Comparison of ENCODE assay signal across 8 mouse cellular contexts in genomic region chr12:110510171-110510871, GRCm38 (mm10).
A peak's percentile ranks its signal among the peaks of the same experiment; 100 is the strongest.
DNase-seq lines count a peak whose midpoint lies in the region; ATAC-seq lines count a peak whose summit lies in the region.

No protein-coding gene starts in this region.

- no peak overlapping the region for H3K4me2 ChIP-seq in embryonic facial prominence, embryonic 12.5 days (replicated peaks)
- no peak overlapping the region for H3K4me2 ChIP-seq in heart, embryonic 15.5 days

- no peaks in the 10 kb centered on the region for H3K9me3 ChIP-seq in embryonic facial prominence, embryonic 12.5 days
- no peaks in the 10 kb centered on the region for H3K9me3 ChIP-seq in embryonic facial prominence, embryonic 10.5 days
- no peaks in the 10 kb centered on the region for H3K9me3 ChIP-seq in heart, embryonic 15.5 days (replicated peaks)

- no peak for DNase-seq in embryonic facial prominence, embryonic 10.5 days (ENCODE audit: low spot score)
- peak; percentile 31 for DNase-seq in 3134 (ENCODE audit: extremely low read depth, insufficient read length, low spot score)
- peak; percentile 88 for DNase-seq in cerebellum, postnatal 36 days
- peak; percentile 76 to 86 for DNase-seq in kidney, postnatal 25 days
- peak; percentile 83 for DNase-seq in lung, postnatal 36 days
- DNase-seq in testis, postnatal 10 days (ENCODE audit: low spot score), result no peak

- peak overlapping the region; percentile 32 for H3K27ac ChIP-seq in embryonic facial prominence, embryonic 12.5 days
- H3K27ac ChIP-seq in embryonic facial prominence, embryonic 10.5 days (replicated peaks), result no peak overlapping the region
- peak overlapping the region; percentile 85 for H3K27ac ChIP-seq in heart, embryonic 15.5 days

- H3K4me1 ChIP-seq in embryonic facial prominence, embryonic 12.5 days, result peaks cover 26% of the 10 kb centered on the region
- peaks cover 39% of the 10 kb centered on the region for H3K4me1 ChIP-seq in embryonic facial prominence, embryonic 10.5 days
- peaks cover 69% of the 10 kb centered on the region for H3K4me1 ChIP-seq in heart, embryonic 15.5 days (replicated peaks)

- 56% methylated on average over 9 of the region's 9 CpGs for WGBS in embryonic facial prominence, embryonic 12.5 days
- 74% methylated on average over 9 of the region's 9 CpGs for WGBS in embryonic facial prominence, embryonic 10.5 days
- WGBS in heart, embryonic 15.5 days, result 59% methylated on average over 9 of the region's 9 CpGs

- H3K9ac ChIP-seq in embryonic facial prominence, embryonic 12.5 days, result no peak overlapping the region
- H3K9ac ChIP-seq in heart, embryonic 15.5 days, result no peak overlapping the region

- no peaks in the 10 kb centered on the region for H3K36me3 ChIP-seq in embryonic facial prominence, embryonic 12.5 days
- H3K36me3 ChIP-seq in embryonic facial prominence, embryonic 10.5 days (replicated peaks), result peaks cover 11% of the 10 kb centered on the region
- H3K36me3 ChIP-seq in heart, embryonic 15.5 days, result no peaks in the 10 kb centered on the region

- ATAC-seq in embryonic facial prominence, embryonic 12.5 days (ENCODE audit: insufficient number of reproducible peaks, insufficient read depth, low FRiP score, low TSS enrichment), result no peak
- ATAC-seq in heart, embryonic 15.5 days (replicated peaks; ENCODE audit: insufficient number of reproducible peaks, insufficient read depth, low FRiP score, low read depth), result no peak; the same call in 1 of the 2 replicates

- H3K27me3 ChIP-seq in embryonic facial prominence, embryonic 12.5 days, result no peaks in the 10 kb centered on the region
- no peaks in the 10 kb centered on the region for H3K27me3 ChIP-seq in embryonic facial prominence, embryonic 10.5 days (replicated peaks; ENCODE audit: low read depth, poor library complexity, severe bottlenecking)
- no peaks in the 10 kb centered on the region for H3K27me3 ChIP-seq in heart, embryonic 15.5 days

- H3K4me3 ChIP-seq in embryonic facial prominence, embryonic 12.5 days, result no peak overlapping the region
- H3K4me3 ChIP-seq in embryonic facial prominence, embryonic 10.5 days, result no peak overlapping the region
- H3K4me3 ChIP-seq in heart, embryonic 15.5 days, result no peak overlapping the region

Comparison
In these comparisons a context has a peak if more than half of its experiments do, and no peak if none do; other contexts are left out.
1. DNase-seq: peak in 3134 (single experiment), cerebellum, postnatal 36 days (2 of 2), kidney, postnatal 25 days (2 of 2) and lung, postnatal 36 days (single experiment); none in embryonic facial prominence, embryonic 10.5 days (single experiment) and testis, postnatal 10 days (single experiment).